Mouse (Mus musculus) small intestine, adult 2 months (tissue): ENCODE results near the gene Arid5b. TPM values are rescaled to one million over a fixed set of nuclear protein-coding genes. Genes with fewer than 3 reads are reported as not detected.

Experiments used
- H3K27ac ChIP-seq: fragments of 200-500 bp; 2 replicates; pipeline ENCODE4 v1.5.1; 2012; ENCODE audit warnings: low read depth, low read length, control low read depth, inconsistent platforms; ENCODE audit not compliant: insufficient read depth
- H3K27me3 ChIP-seq: fragments of 200-500 bp; 2 replicates; pipeline ENCODE4 v1.6.1; 2012; ENCODE audit warnings: mild to moderate bottlenecking, moderate library complexity, low read length, inconsistent platforms; ENCODE audit not compliant: control insufficient read depth, insufficient read depth
- H3K36me3 ChIP-seq: fragments of 200-500 bp; 2 replicates; pipeline ENCODE4 v1.6.1; 2012; ENCODE audit warnings: mild to moderate bottlenecking, low read length, control low read depth, inconsistent platforms; ENCODE audit not compliant: control insufficient read depth, insufficient read depth
- H3K4me1 ChIP-seq: fragments of 200-500 bp; 2 replicates; pipeline ENCODE4 v1.6.1; 2012; ENCODE audit warnings: low read length, inconsistent platforms, mixed read lengths; ENCODE audit not compliant: control insufficient read depth, insufficient read depth, insufficient read length
- H3K4me3 ChIP-seq: fragments of 200-500 bp; 2 replicates; pipeline ENCODE4 v1.5.1; 2012; ENCODE audit warnings: low read depth, mild to moderate bottlenecking, control low read depth, inconsistent platforms, low read length, moderate library complexity
- CTCF ChIP-seq: fragments of 200-500 bp; IDR thresholded peaks from 2 replicates; pipeline ENCODE4 v1.5.1; 2012; ENCODE audit warnings: low read depth, mild to moderate bottlenecking, control low read depth, inconsistent platforms, low read length, moderate library complexity, mixed read lengths; ENCODE audit not compliant: insufficient replicate concordance, insufficient read length; ENCODE audit errors: extremely low read depth
- POLR2A ChIP-seq: fragments of 200-500 bp; IDR thresholded peaks from 2 replicates; pipeline ENCODE4 v1.6.1; 2012; ENCODE audit warnings: low read depth, mild to moderate bottlenecking, control low read depth, inconsistent platforms, low read length, moderate library complexity
- WGBS: fragments of 180-500 bp; shearing (Covaris S2); methylation state at CpG from one replicate; pipeline ENCODE4 v1.1.7; 2018; 5-methylcytosine and 5-hydroxymethylcytosine counted together
- polyA plus RNA-seq: library from polyadenylated mRNA; depleted of rRNA; stranded (reverse); fragments of >200 nt; gene quantifications from 2 replicates; pipeline ENCODE4 v1.2.3, GENCODE M21; 2012

The Arid5b gene
- polyA plus RNA-seq, 1 experiment = 3.3 TPM

DNA sequence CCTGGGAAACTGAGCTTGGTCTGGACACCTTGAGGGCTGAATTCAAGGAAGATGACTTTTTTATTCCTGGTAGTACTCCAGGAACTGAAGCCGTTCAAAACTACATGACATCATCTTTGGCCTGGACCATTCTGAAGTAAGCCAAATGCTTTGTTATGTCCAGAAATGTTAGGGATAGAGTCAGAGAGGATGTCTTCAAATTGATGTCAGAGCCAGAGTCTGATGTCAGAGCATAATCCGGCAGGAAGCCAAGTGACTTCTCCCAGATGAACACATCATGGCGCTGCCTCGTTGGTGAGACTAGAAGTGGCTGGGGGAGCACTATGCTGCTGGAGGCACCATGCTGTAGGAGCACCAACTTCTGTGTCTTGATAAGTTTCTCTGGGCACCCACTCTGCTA is 156.6 kb downstream of the Arid5b start:
- H3K4me3 ChIP-seq = no peak overlapping the region
- H3K36me3 ChIP-seq = peaks cover 18% of the 10 kb centered on the region
- H3K4me1 ChIP-seq = no peaks in the 10 kb centered on the region; the same call in 1 of the 2 replicates
- TF ChIP-seq POLR2A (no peak), CTCF (no peak)
- 83% methylated on average over 4 of the region's 4 CpGs for WGBS
- H3K27me3 ChIP-seq = no peaks in the 10 kb centered on the region
- no peak overlapping the region for H3K27ac ChIP-seq

DNA sequence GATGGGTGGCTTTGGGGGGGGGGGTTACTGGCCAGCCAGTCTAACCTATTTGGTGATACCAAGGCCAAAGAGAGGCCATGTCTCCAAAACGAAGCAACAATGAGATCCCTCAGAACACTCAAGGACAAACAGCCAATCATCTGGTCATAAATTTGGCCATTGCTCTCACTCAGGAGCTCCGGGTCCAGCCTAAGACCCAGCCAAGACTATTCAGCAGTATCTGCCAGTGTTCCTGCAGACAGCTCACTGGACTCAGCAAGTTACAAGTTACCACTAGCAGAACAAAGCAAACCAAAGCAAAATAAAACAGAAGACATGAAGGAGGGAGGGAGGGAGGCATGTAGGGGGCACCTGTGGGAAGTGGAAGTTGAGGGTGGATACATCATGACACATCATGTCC is 157.3 kb downstream of the Arid5b start:
- no peak for TF ChIP-seq POLR2A
- no peak for TF ChIP-seq CTCF
- Histone ChIP-seq H3K36me3 (peaks cover 17% of the 10 kb centered on the region), H3K27ac (no peak overlapping the region)

DNA sequence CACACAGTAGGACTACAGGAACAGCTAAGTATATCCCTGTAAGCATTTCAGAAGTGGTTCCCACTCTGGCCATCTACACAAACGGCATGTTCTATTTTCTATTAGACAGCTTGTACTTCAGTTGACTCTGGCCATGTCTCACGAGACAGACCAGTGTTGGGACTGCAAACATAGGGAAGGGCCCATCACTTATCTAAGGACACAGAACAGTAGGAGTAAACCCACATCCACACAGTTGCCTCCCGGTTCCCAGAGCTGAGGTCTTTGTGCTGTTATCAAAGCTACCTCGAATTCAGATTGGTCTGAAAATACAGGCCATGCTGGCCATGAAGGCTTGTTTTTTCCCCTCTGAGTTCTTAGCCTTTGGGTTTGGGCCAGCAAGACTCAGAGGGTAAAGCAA is 158.5 kb downstream of the Arid5b start:
- no peak for TF ChIP-seq POLR2A
- no peak for TF ChIP-seq CTCF
- Histone ChIP-seq H3K4me1 (no peaks in the 10 kb centered on the region), H3K27me3 (no peaks in the 10 kb centered on the region), H3K4me3 (no peak overlapping the region), H3K36me3 (peaks cover 19% of the 10 kb centered on the region), H3K27ac (no peak overlapping the region)
- WGBS = 78% methylated on average over 4 of the region's 4 CpGs

More for the DNA sequence above, 157.3 kb downstream of the Arid5b start:
- Histone ChIP-seq H3K27me3 (no peaks in the 10 kb centered on the region), H3K4me3 (no peak overlapping the region), H3K4me1 (no peaks in the 10 kb centered on the region; the same call in 1 of the 2 replicates)
- WGBS = 82% methylated on average over 2 of the region's 2 CpGs

DNA sequence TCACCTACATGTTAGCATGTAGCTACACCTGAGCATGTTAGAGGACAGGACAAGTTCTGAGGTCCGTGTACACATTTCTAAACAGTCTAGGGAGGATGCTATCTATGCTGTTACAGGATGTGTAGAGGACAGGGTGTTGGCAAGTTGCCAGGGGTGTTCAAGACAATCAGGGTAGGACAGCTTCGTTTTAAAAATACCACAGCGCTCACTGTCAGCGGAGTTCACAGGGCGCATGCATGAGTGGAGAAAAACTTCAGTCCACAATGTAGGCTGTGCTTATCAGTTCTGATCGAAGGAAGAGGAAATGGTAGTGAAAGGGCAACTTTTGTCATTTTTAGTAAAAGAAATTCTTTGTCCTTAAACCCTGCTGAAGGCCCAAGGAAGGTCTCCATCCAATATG is 159.3 kb downstream of the Arid5b start:
- H3K36me3 ChIP-seq = peaks cover 19% of the 10 kb centered on the region
- H3K4me3 ChIP-seq = no peak overlapping the region
- TF ChIP-seq POLR2A (no peak), CTCF (no peak)

DNA sequence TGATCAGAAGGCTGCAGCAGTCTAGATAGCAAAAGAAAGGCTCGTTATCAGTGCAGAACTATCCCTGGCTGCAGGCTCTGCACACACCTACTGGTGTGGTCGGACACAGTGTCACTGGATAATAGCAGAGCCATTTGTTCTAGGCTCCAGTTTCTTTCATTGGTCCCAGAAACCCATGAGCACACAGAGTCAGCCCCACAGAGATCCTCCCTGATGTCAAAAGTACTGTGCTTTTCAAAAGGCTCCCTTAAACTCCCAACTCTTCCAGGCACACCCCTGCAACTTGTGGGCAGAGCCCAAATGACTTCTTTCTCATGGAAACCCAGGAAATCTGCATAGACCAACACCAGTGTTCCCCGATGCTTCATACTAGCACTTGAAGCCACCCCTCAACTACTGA is 163.6 kb downstream of the Arid5b start:
- TF ChIP-seq CTCF = no peak
- no peak for TF ChIP-seq POLR2A
- no peak overlapping the region for H3K27ac ChIP-seq
- no peaks in the 10 kb centered on the region for H3K27me3 ChIP-seq
- no peaks in the 10 kb centered on the region for H3K4me1 ChIP-seq
- peaks cover 19% of the 10 kb centered on the region for H3K36me3 ChIP-seq
- no peak overlapping the region for H3K4me3 ChIP-seq
- 90% methylated on average over 3 of the region's 3 CpGs for WGBS

More for the DNA sequence above, 159.3 kb downstream of the Arid5b start:
- WGBS = 61% methylated on average over 6 of the region's 6 CpGs
- Histone ChIP-seq H3K4me1 (no peaks in the 10 kb centered on the region), H3K27ac (no peak overlapping the region), H3K27me3 (no peaks in the 10 kb centered on the region)

DNA sequence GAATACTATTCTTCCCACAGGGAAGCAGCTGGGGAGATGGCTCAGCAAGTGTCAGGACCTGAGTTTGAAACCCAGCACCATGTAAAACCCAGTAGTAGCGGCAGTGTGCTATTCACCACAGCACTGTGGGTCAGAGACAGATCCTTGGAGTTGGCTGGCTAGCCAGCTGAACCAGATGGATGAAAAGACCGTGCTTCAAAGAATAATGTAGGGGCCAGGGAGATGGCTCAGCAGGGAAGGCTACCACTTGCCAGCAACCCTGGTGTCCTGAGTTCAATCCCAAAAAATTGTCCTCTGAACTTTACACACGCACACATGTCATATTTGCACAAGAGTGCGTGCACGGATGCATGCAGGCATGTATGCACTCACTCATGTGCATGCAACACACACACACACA is 164.9 kb downstream of the Arid5b start:
- Histone ChIP-seq H3K4me3 (no peak overlapping the region), H3K27ac (no peak overlapping the region), H3K27me3 (no peaks in the 10 kb centered on the region), H3K36me3 (peaks cover 15% of the 10 kb centered on the region; the same call in 1 of the 2 replicates), H3K4me1 (no peaks in the 10 kb centered on the region)
- TF ChIP-seq POLR2A (no peak), CTCF (no peak)
- 88% methylated on average over 5 of the region's 5 CpGs for WGBS

DNA sequence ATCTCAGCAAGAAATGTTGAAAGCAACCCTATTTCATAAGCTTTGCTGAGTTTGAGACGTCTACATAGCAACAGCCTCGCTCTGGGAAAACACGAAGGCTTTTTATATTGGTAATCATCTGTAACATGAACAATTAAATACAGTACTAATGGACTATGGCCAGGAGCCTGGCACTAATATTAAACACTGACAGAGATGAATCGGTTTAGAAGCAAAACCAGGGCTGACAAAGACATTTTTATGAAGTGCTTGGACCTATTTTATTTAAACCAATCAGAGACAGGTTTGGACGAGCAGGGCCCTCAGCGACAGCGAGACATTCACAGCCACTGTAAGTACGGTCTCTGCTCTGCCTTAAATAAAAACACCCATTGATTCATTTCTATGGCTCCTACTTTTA is 165.6 kb downstream of the Arid5b start:
- WGBS = 82% methylated on average over 8 of the region's 8 CpGs
- Histone ChIP-seq H3K27ac (no peak overlapping the region), H3K27me3 (no peaks in the 10 kb centered on the region), H3K36me3 (peaks cover 12% of the 10 kb centered on the region; the same call in 1 of the 2 replicates), H3K4me3 (no peak overlapping the region), H3K4me1 (no peaks in the 10 kb centered on the region)
- TF ChIP-seq CTCF = no peak
- no peak for TF ChIP-seq POLR2A
